Mouse (Mus musculus) stomach, embryonic 14.5 days (tissue): ENCODE measurements around the gene Isl2. TPM values are rescaled to one million over a fixed set of nuclear protein-coding genes. Genes with fewer than 3 reads are reported as not detected.

Experiments used
- ATAC-seq: fragments of 200-750 bp; cut with Nextera tagmentation; 2 replicates; pipeline ENCODE4 v1.8.0; 2017; ENCODE audit warnings: low read depth, moderate TSS enrichment; ENCODE audit not compliant: insufficient number of reproducible peaks, insufficient read depth, low FRiP score
- H3K27ac ChIP-seq: fragments of 300-500 bp; sonication (generic); 2 replicates; pipeline ENCODE4 v1.5.1; 2014; ENCODE audit warnings: mild to moderate bottlenecking, low read length, moderate library complexity, mixed read lengths
- H3K27me3 ChIP-seq: fragments of 300-500 bp; sonication (generic); 2 replicates; pipeline ENCODE4 v1.6.1; 2014; ENCODE audit warnings: low read length, control low read depth, mixed read lengths; ENCODE audit not compliant: control insufficient read depth, insufficient read depth
- H3K36me3 ChIP-seq: fragments of 300-500 bp; sonication (generic); 2 replicates; pipeline ENCODE4 v1.6.1; 2014; ENCODE audit warnings: mild to moderate bottlenecking, control low read depth, low read length, moderate library complexity, mixed read lengths; ENCODE audit not compliant: control insufficient read depth, insufficient read depth
- H3K4me1 ChIP-seq: fragments of 300-500 bp; sonication (generic); 2 replicates; pipeline ENCODE4 v1.6.1; 2014; ENCODE audit warnings: low read length, control low read depth, mixed read lengths; ENCODE audit not compliant: control insufficient read depth, insufficient read depth
- H3K4me2 ChIP-seq: fragments of 300-500 bp; sonication (generic); replicated peaks from 2 replicates; pipeline ENCODE4 v1.6.1; 2014; ENCODE audit warnings: low read depth, low read length, control low read depth
- H3K4me3 ChIP-seq: fragments of 300-500 bp; sonication (generic); 2 replicates; pipeline ENCODE4 v1.5.1; 2014; ENCODE audit warnings: low read depth, low read length, control low read depth
- H3K9ac ChIP-seq: fragments of 300-500 bp; sonication (generic); replicated peaks from 2 replicates; pipeline ENCODE4 v1.6.1; 2014; ENCODE audit warnings: low read depth, mild to moderate bottlenecking, control low read depth, low read length, moderate library complexity, mixed read lengths
- H3K9me3 ChIP-seq: fragments of 300-500 bp; sonication (generic); 2 replicates; pipeline ENCODE4 v1.6.1; 2016; ENCODE audit warnings: low read depth, low read length, control low read depth; ENCODE audit not compliant: control insufficient read depth
- WGBS: fragments of 180-500 bp; shearing (Covaris S2); extraction: QIAGEN DNeasy Blood & Tissue Kit; methylation state at CpG from one replicate; pipeline ENCODE4 v1.1.7; 2014; 5-methylcytosine and 5-hydroxymethylcytosine counted together
- polyA plus RNA-seq: library from polyadenylated mRNA; unstranded; fragments of >200 nt; fragmentation: Nextera tagmentation; extraction: Ambion mirVana; gene quantifications from 2 replicates; pipeline ENCODE4 v1.2.1, GENCODE M21; 2014

Gene Isl2
- polyA plus RNA-seq, 1 experiment from 2014 or later = 7.7 TPM

GRCm38 (mm10) chr9:55535907-55536306, 2.6 kb upstream of the Isl2 start:
- Histone ChIP-seq H3K9ac (no peak overlapping the region), H3K9me3 (no peaks in the 10 kb centered on the region), H3K27me3 (peaks cover 6% of the 10 kb centered on the region; the same call in 1 of the 2 replicates), H3K36me3 (no peaks in the 10 kb centered on the region), H3K4me2 (no peak overlapping the region), H3K27ac (no peak overlapping the region), H3K4me1 (peaks cover 6% of the 10 kb centered on the region), H3K4me3 (no peak overlapping the region)
- WGBS = 30% methylated on average over 3 of the region's 3 CpGs
- ATAC-seq = no peak

- H3K4me3 ChIP-seq = 0 out of 2 replicates have a peak overlapping the region, but pooled peaks have one; percentile 49
- H3K9me3 ChIP-seq = no peaks in the 10 kb centered on the region
- H3K4me2 ChIP-seq = peak overlapping the region; percentile 80; the same call in 1 of the 2 replicates
- H3K27me3 ChIP-seq = peaks cover 6% of the 10 kb centered on the region; the same call in 1 of the 2 replicates
- H3K4me1 ChIP-seq = peaks cover 16% of the 10 kb centered on the region
- no peak overlapping the region for H3K27ac ChIP-seq
- no peak for ATAC-seq
- no peaks in the 10 kb centered on the region for H3K36me3 ChIP-seq
- H3K9ac ChIP-seq = no peak overlapping the region
- 12% methylated on average over 1 of the region's 1 CpGs for WGBS
These were observed 534 bp downstream of the Isl2 start for GRCm38 (mm10) chr9:55539006-55539405.

DNA sequence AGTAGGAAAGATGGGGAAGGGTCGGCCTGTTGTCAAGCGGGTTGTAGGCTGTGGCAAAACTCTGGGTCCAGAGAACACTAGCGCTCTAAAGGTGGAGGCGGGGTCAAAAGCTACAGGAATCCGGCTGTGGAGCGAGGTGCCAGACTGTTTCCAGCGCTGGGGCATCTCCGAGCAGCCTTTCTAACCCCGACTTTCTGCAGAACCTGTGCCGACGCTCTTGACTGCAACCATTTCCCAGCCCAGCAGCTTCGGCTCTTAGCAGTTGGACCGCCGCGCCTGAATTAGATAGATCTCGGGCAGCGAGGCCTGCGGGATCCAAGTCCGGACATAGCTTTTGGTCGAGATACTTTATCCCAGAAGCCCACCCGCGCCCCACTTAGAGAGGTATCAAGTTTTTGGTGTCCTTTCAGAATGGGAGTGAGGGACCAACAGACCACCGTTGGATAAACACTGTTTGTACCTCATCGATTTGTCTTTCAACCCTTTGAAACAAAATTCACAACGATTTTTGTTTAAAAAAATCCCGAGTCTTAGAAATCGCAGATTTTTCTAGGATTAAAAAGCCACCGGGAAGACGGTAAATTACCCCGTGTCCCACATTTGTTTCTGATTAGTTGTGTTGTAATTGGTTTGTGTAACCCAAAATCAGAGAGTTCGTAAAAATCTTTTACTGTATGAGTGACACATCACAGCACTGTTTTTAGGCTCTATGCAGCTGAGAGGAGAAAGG, 1.4 kb downstream of the Isl2 start:
- peaks cover 6% of the 10 kb centered on the region; the same call in 1 of the 2 replicates for H3K27me3 ChIP-seq
- H3K9me3 ChIP-seq = no peaks in the 10 kb centered on the region
- 1% methylated on average over 31 of the region's 31 CpGs for WGBS
- peaks cover 16% of the 10 kb centered on the region for H3K4me1 ChIP-seq
- peak overlapping the region; percentile 81 for H3K27ac ChIP-seq
- peak overlapping the region; percentile 80 for H3K4me2 ChIP-seq
- no peaks in the 10 kb centered on the region for H3K36me3 ChIP-seq
- H3K9ac ChIP-seq = peak overlapping the region; percentile 50
- ATAC-seq = no peak
- H3K4me3 ChIP-seq = peak overlapping the region; percentile 49

DNA sequence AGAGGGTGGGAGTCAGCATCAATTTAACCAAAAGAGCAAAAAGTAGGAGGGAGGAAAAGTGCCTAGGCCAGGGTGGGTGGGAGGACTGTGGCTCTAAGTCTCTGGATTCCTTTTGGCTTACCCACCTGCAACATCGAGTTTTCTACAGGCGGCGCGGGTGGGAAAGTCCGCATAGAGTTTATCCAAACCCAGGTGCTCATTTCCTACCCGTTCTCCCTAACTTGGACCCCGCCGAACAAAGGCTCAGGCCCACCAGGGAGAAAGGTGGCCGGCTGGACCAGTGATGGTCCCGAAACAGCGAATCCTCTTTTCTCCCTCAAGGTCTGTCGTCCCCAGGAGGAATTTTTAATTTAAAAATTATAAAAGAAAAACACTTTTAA, 1.9 kb downstream of the Isl2 start:
- no peaks in the 10 kb centered on the region for H3K9me3 ChIP-seq
- H3K4me3 ChIP-seq = peak overlapping the region; percentile 49
- H3K9ac ChIP-seq = peak overlapping the region; percentile 50
- H3K27ac ChIP-seq = peak overlapping the region; percentile 81
- no peak for ATAC-seq
- peaks cover 6% of the 10 kb centered on the region; the same call in 1 of the 2 replicates for H3K27me3 ChIP-seq
- H3K4me1 ChIP-seq = peaks cover 16% of the 10 kb centered on the region
- H3K4me2 ChIP-seq = peak overlapping the region; percentile 80
- WGBS = under 1% methylated on average over 12 of the region's 12 CpGs
- H3K36me3 ChIP-seq = no peaks in the 10 kb centered on the region

DNA sequence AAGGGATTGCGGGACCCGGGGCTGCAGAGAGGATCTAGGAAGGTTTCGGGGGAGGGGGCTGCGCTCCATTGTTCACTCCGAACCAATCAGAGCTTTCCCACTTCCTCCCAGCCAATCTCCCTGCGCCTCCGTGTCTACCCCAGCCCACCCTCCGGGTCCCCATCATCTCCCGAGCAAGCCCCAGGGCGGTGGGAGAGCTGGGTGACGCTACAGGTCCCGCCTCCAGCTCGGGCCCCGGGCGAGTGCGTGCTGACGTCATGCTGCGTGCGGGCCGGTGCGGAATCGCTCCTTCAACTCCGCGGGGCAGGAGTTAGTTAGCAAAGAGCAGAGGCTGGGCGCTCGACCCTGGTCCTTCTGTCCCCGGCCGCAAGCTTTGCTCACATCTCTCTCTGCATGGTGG, 2.4 kb downstream of the Isl2 start:
- H3K36me3 ChIP-seq = no peaks in the 10 kb centered on the region
- ATAC-seq = peak; percentile 92
- peak overlapping the region; percentile 80 for H3K4me2 ChIP-seq
- 0% methylated on average over 28 of the region's 28 CpGs for WGBS
- peak overlapping the region; percentile 81; the same call in 1 of the 2 replicates for H3K27ac ChIP-seq
- H3K4me3 ChIP-seq = peak overlapping the region; percentile 49
- peaks cover 16% of the 10 kb centered on the region for H3K4me1 ChIP-seq
- H3K9me3 ChIP-seq = no peaks in the 10 kb centered on the region
- H3K27me3 ChIP-seq = peaks cover 9% of the 10 kb centered on the region; the same call in 1 of the 2 replicates
- peak overlapping the region; percentile 55 for H3K9ac ChIP-seq

DNA sequence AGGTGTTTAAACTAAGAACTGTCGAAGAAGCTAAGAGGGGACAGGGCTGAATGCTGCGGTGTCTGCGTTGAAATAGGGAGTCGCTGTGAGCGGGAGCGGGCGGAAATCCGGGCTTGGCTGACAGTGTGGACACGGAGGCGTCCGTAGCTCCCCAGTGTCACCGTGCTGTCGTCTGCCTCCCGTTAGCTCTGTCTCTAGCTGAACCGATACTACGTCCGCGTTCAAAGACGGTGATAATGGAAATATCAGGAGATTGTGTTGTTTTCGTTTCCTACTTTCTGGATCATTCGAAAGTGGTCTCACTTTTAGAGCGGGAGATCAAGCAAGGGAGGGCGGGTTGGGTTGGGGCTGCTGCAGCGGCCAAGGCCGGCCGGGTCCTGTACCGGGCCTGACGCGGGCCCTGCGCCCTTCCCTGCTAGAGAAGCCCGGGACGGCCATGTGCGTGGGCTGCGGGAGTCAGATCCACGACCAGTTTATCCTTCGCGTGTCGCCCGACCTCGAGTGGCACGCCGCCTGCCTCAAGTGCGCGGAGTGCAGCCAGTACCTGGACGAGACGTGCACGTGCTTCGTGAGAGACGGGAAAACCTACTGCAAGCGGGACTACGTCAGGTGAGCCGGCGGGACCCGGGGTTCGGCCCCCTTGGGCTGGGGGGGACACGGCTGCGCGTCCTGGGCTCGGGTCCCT, 3.4 kb downstream of the Isl2 start:
- Histone ChIP-seq H3K4me1 (peaks cover 23% of the 10 kb centered on the region), H3K9me3 (no peaks in the 10 kb centered on the region), H3K4me2 (peak overlapping the region; percentile 80), H3K4me3 (peak overlapping the region; percentile 49), H3K27me3 (peaks cover 13% of the 10 kb centered on the region; the same call in 1 of the 2 replicates), H3K27ac (peak overlapping the region; percentile 59; the same call in 1 of the 2 replicates), H3K36me3 (no peaks in the 10 kb centered on the region), H3K9ac (peak overlapping the region; percentile 55)
- ATAC-seq = no peak
- under 1% methylated on average over 59 of the region's 59 CpGs for WGBS

GRCm38 (mm10) chr9:55542366-55543325, 4.2 kb downstream of the Isl2 start:
- Histone ChIP-seq H3K4me2 (peak overlapping the region; percentile 80), H3K4me1 (peaks cover 23% of the 10 kb centered on the region), H3K4me3 (peak overlapping the region; percentile 49), H3K27ac (no peak overlapping the region), H3K36me3 (no peaks in the 10 kb centered on the region), H3K27me3 (peaks cover 14% of the 10 kb centered on the region; the same call in 1 of the 2 replicates), H3K9ac (peak overlapping the region; percentile 55), H3K9me3 (no peaks in the 10 kb centered on the region)
- ATAC-seq = no peak
- 4% methylated on average over 59 of the region's 59 CpGs for WGBS

GRCm38 (mm10) chr9:55543336-55543702, 4.8 kb downstream of the Isl2 start:
- Histone ChIP-seq H3K27ac (no peak overlapping the region), H3K9me3 (no peaks in the 10 kb centered on the region), H3K4me1 (peaks cover 23% of the 10 kb centered on the region), H3K27me3 (peaks cover 16% of the 10 kb centered on the region; the same call in 1 of the 2 replicates), H3K9ac (peak overlapping the region; percentile 55), H3K36me3 (no peaks in the 10 kb centered on the region), H3K4me3 (peak overlapping the region; percentile 49), H3K4me2 (peak overlapping the region; percentile 80)
- 35% methylated on average over 8 of the region's 8 CpGs for WGBS
- ATAC-seq = no peak
